Mouse (Mus musculus) CH12.LX (cell line): ENCODE data around the gene Dclk3. TPM values are rescaled to one million over a fixed set of nuclear protein-coding genes. Genes with fewer than 3 reads are reported as not detected.
A peak's percentile ranks its signal among the peaks of the same experiment; 100 is the strongest.

Experiments
- DNase-seq: peaks from one replicate; pipeline ENCODE4 v3.0.0-alpha.2; 2013; ENCODE audit errors: extremely low read depth
- H3K27ac ChIP-seq: 2 replicates; pipeline ENCODE4 v1.5.1; 2012; ENCODE audit warnings: low read depth, mild to moderate bottlenecking, control low read depth, moderate library complexity; ENCODE audit not compliant: insufficient read depth
- H3K27me3 ChIP-seq: replicated peaks from 2 replicates; pipeline ENCODE3; 2012; ENCODE audit warnings: inconsistent platforms
- H3K36me3 ChIP-seq, 2 experiments: replicated peaks in 1 of 2; 2 replicates each; pipeline versions ENCODE3 to v1.6.1; 2012; ENCODE audit warnings: inconsistent platforms in 1 of 2, low read length in 1 of 2, mild to moderate bottlenecking in 1 of 2, mixed read lengths in 1 of 2, moderate library complexity in 1 of 2; ENCODE audit not compliant: control insufficient read depth in 1 of 2, insufficient read depth in 1 of 2
- H3K4me1 ChIP-seq, 2 experiments: 2 replicates each; pipeline ENCODE4 v1.6.1; 2012; ENCODE audit warnings: inconsistent platforms in 1 of 2, moderate library complexity in 1 of 2; ENCODE audit not compliant: insufficient read depth in 2 of 2, control insufficient read depth in 1 of 2
- H3K4me2 ChIP-seq: 2 replicates; pipeline ENCODE4 v1.6.1; 2012; ENCODE audit warnings: low read depth, mild to moderate bottlenecking, control low read depth; ENCODE audit not compliant: poor library complexity, insufficient read depth, severe bottlenecking
- H3K4me3 ChIP-seq, 3 experiments: fragments of 150-350 bp in 1 of 3; sonication (generic) in 1 of 3; replicated peaks in 1 of 3; 2 replicates each; pipeline versions ENCODE3 to v1.5.1; 2011 to 2012; ENCODE audit warnings: low read depth in 2 of 3, low read length in 2 of 3, mild to moderate bottlenecking in 2 of 3, moderate library complexity in 2 of 3, control low read depth in 1 of 3, improper control_type of control experiment in 1 of 3, inconsistent platforms in 1 of 3, mixed read lengths in 1 of 3; ENCODE audit not compliant: poor library complexity in 1 of 3
- H3K79me2 ChIP-seq: replicated peaks from 2 replicates; pipeline ENCODE4 v1.6.1; 2012; ENCODE audit warnings: mild to moderate bottlenecking, moderate library complexity; ENCODE audit not compliant: control insufficient read depth, poor library complexity, insufficient read depth, severe bottlenecking; ENCODE audit errors: extremely low read depth
- H3K9ac ChIP-seq: 2 replicates; pipeline ENCODE4 v1.6.1; 2012; ENCODE audit warnings: low read depth, mild to moderate bottlenecking, control low read depth, moderate library complexity; ENCODE audit not compliant: insufficient read depth
- H3K9me3 ChIP-seq: replicated peaks from 2 replicates; pipeline ENCODE3; 2012; ENCODE audit warnings: low read length, inconsistent platforms, mixed read lengths
- BHLHE40 ChIP-seq: IDR thresholded peaks from 2 replicates; pipeline ENCODE4 v1.6.1; 2011; ENCODE audit warnings: mild to moderate bottlenecking, low read depth, low read length, improper control_type of control experiment
- CHD1 ChIP-seq: IDR thresholded peaks from 2 replicates; pipeline ENCODE4 v1.6.1; 2012; ENCODE audit warnings: low read depth, low read length, improper control_type of control experiment, inconsistent platforms
- CHD2 ChIP-seq: IDR thresholded peaks from 2 replicates; pipeline ENCODE4 v1.6.1; 2011; ENCODE audit warnings: low read length, improper control_type of control experiment
- CTCF ChIP-seq, 2 experiments: IDR thresholded peaks in 1 of 2; conservative IDR thresholded peaks in 1 of 2; 2 replicates each; pipeline ENCODE4 v1.5.1; 2011 to 2012; ENCODE audit warnings: low read depth in 2 of 2, low read length in 2 of 2, improper control_type of control experiment in 1 of 2, inconsistent platforms in 1 of 2, mild to moderate bottlenecking in 1 of 2, moderate library complexity in 1 of 2
- E2F4 ChIP-seq: IDR thresholded peaks from 2 replicates; pipeline ENCODE4 v1.6.1; 2011; ENCODE audit warnings: low read depth, low read length, improper control_type of control experiment; ENCODE audit not compliant: insufficient replicate concordance
- EP300 ChIP-seq: IDR thresholded peaks from 2 replicates; pipeline ENCODE4 v1.6.1; 2011; ENCODE audit warnings: low read length, improper control_type of control experiment
- GABPA ChIP-seq: IDR thresholded peaks from 2 replicates; pipeline ENCODE4 v1.6.1; 2012; ENCODE audit warnings: low read depth, low read length, improper control_type of control experiment, inconsistent platforms; ENCODE audit not compliant: insufficient replicate concordance
- JUN ChIP-seq: IDR thresholded peaks from 2 replicates; pipeline ENCODE4 v1.6.1; 2011; ENCODE audit warnings: low read depth, mild to moderate bottlenecking, low read length, improper control_type of control experiment, moderate library complexity; ENCODE audit not compliant: insufficient read depth
- JUND ChIP-seq: conservative IDR thresholded peaks from 2 replicates; pipeline ENCODE4 v1.6.1; 2011; ENCODE audit warnings: low read depth, low read length, improper control_type of control experiment
- MAFK ChIP-seq: IDR thresholded peaks from 2 replicates; pipeline ENCODE4 v1.6.1; 2011; ENCODE audit warnings: low read length, improper control_type of control experiment; ENCODE audit not compliant: insufficient replicate concordance
- MEF2A ChIP-seq: IDR thresholded peaks from 2 replicates; pipeline ENCODE4 v1.6.1; 2014; ENCODE audit warnings: low read depth, mild to moderate bottlenecking, inconsistent platforms, low read length, improper control_type of control experiment, borderline replicate concordance
- NELFE ChIP-seq: IDR thresholded peaks from 2 replicates; pipeline ENCODE4 v1.6.1; 2011; ENCODE audit warnings: low read depth, low read length, improper control_type of control experiment
- POLR2A ChIP-seq: IDR thresholded peaks from 2 replicates; pipeline ENCODE4 v1.6.1; 2011; ENCODE audit warnings: low read depth, mild to moderate bottlenecking, improper control_type of control experiment, low read length
- RAD21 ChIP-seq: IDR thresholded peaks from 2 replicates; pipeline ENCODE4 v1.6.1; 2011; ENCODE audit warnings: low read depth, mild to moderate bottlenecking, low read length, improper control_type of control experiment, moderate library complexity
- RCOR1 ChIP-seq: conservative IDR thresholded peaks from 2 replicates; pipeline ENCODE4 v1.6.1; 2012; ENCODE audit warnings: low read depth, mild to moderate bottlenecking, inconsistent platforms, low read length, improper control_type of control experiment
- SIN3A ChIP-seq: IDR thresholded peaks from 2 replicates; pipeline ENCODE4 v1.6.1; 2012; ENCODE audit warnings: low read length, improper control_type of control experiment, inconsistent platforms
- SMC3 ChIP-seq: IDR thresholded peaks from 2 replicates; pipeline ENCODE4 v1.6.1; 2011; ENCODE audit warnings: low read depth, low read length, improper control_type of control experiment
- TCF12 ChIP-seq: IDR thresholded peaks from 2 replicates; pipeline ENCODE4 v1.6.1; 2014; ENCODE audit warnings: low read depth, mild to moderate bottlenecking, inconsistent platforms, low read length, improper control_type of control experiment
- USF1 ChIP-seq: IDR thresholded peaks from 2 replicates; pipeline ENCODE4 v1.6.1; 2014; ENCODE audit warnings: low read depth, mild to moderate bottlenecking, inconsistent platforms, low read length, improper control_type of control experiment
- USF2 ChIP-seq: conservative IDR thresholded peaks from 2 replicates; pipeline ENCODE4 v1.6.1; 2011; ENCODE audit warnings: low read depth, low read length, improper control_type of control experiment
- ZC3H11A ChIP-seq: IDR thresholded peaks from 2 replicates; pipeline ENCODE4 v1.6.1; 2012; ENCODE audit warnings: low read depth, mild to moderate bottlenecking, inconsistent platforms, low read length, improper control_type of control experiment
- ZNF384 ChIP-seq: IDR thresholded peaks from 2 replicates; pipeline ENCODE4 v1.6.1; 2012; ENCODE audit warnings: low read depth, low read length, improper control_type of control experiment, inconsistent platforms
- dilution Hi-C: fragments of 300-500 bp; cut with MboI; formaldehyde crosslinking; loops from 2 replicates; pipeline ENCODE4 v1.14.3; 2020; ENCODE audit warnings: low sequenced_read_pairs; ENCODE audit not compliant: extremely low pct_unique_long_range_greater_than_20kb, extremely low pct_ligation_motif_present
- in situ Hi-C: fragments of 300-500 bp; cut with MboI; formaldehyde crosslinking; loops from 3 replicates; pipeline ENCODE4 v1.14.3; 2019; ENCODE audit warnings: low sequenced_read_pairs, low pct_ligation_motif_present, low pct_unique_long_range_greater_than_20kb, mixed read lengths
- polyA plus RNA-seq: library from polyadenylated mRNA; unstranded; fragments of >175 nt; gene quantifications from 2 replicates; pipeline ENCODE4 v1.2.1, GENCODE M21; 2012; ENCODE audit warnings: low read depth; ENCODE audit not compliant: insufficient read length
- total RNA-seq, 2 experiments: library from RNA; depleted of rRNA; stranded (reverse); fragments of 300-350 nt in 1 of 2; fragments of >200 nt in 1 of 2; gene quantifications; 2 replicates each; pipeline ENCODE4 v1.2.3; 2012 to 2014

Dclk3 gene
- total and polyA plus RNA-seq, 3 experiments = 0.17 to 1.1 (median 0.33) TPM

- TF ChIP-seq TCF12 = no peak
- no peak for TF ChIP-seq E2F4
- peak; percentile 59 for TF ChIP-seq RAD21
- TF ChIP-seq USF1 = no peak
- TF ChIP-seq JUND = no peak
- TF ChIP-seq JUN = no peak
- no peak for TF ChIP-seq ZNF384
- TF ChIP-seq GABPA = no peak
- TF ChIP-seq CHD1 = no peak
- TF ChIP-seq BHLHE40 = no peak
- no peak for TF ChIP-seq RCOR1
- TF ChIP-seq SMC3 = peak; percentile 77
- no peak for TF ChIP-seq ZC3H11A
- TF ChIP-seq CTCF (conservative IDR thresholded peaks at IDR 0.05 in 1 of 2, IDR thresholded peaks at IDR 0.05 in 1 of 2; ENCODE audit: low read depth in 2 of 2, low read length in 2 of 2) = peak; percentile 80 to 86
- no peak for TF ChIP-seq EP300
- no peak for TF ChIP-seq MEF2A
- no peak for TF ChIP-seq MAFK
- TF ChIP-seq POLR2A = no peak
- no peak for TF ChIP-seq CHD2
- DNase-seq = peak; percentile 58
- Histone ChIP-seq H3K9ac (no peak overlapping the region), H3K27ac (no peak overlapping the region), H3K4me1 (peaks cover 2% of the 10 kb centered on the region in 2 experiments; a peak in 2 of 4 replicates), H3K36me3 (no peaks in the 10 kb centered on the region), H3K4me2 (no peak overlapping the region), H3K27me3 (peaks cover 66% of the 10 kb centered on the region), H3K79me2 (no peaks in the 10 kb centered on the region), H3K9me3 (no peaks in the 10 kb centered on the region), H3K4me3 (no peak overlapping the region)
- in situ Hi-C loops (loop anchor here (25.0 kb wide), 1 partner anchor 1940 kb away; no protein-coding TSS in a partner anchor), dilution Hi-C loops (no loop called here)
These were observed 58.4 kb downstream of the Dclk3 start for GRCm38 (mm10) chr9:111497074-111497811.

- no peak for DNase-seq
These were observed 61.3 kb downstream of the Dclk3 start for GRCm38 (mm10) chr9:111500211-111500610.

More at GRCm38 (mm10) chr9:111500211-111500610, 61.3 kb downstream of the Dclk3 start:
- Histone ChIP-seq H3K9ac (no peak overlapping the region), H3K27me3 (peaks cover 53% of the 10 kb centered on the region), H3K4me3 (no peak overlapping the region), H3K27ac (no peak overlapping the region), H3K9me3 (no peaks in the 10 kb centered on the region), H3K4me2 (no peak overlapping the region), H3K36me3 (no peaks in the 10 kb centered on the region), H3K4me1 (peaks cover 2% of the 10 kb centered on the region in 2 experiments; a peak in 2 of 4 replicates), H3K79me2 (no peaks in the 10 kb centered on the region)
- TF ChIP-seq SMC3 = no peak
- TF ChIP-seq SIN3A = no peak
- no peak for TF ChIP-seq NELFE
- no peak for TF ChIP-seq USF2
- dilution Hi-C loops (no loop called here), in situ Hi-C loops (no loop called here)
